Mouse (Mus musculus) olfactory bulb, adult 2 months (tissue): ENCODE measurements around the gene Dhx40. TPM values are rescaled to one million over a fixed set of nuclear protein-coding genes. Genes with fewer than 3 reads are reported as not detected.
"Not testable (repeated sequence)": the region's sequence is repeated elsewhere in the genome, so short reads cannot be mapped to it uniquely, and the experiment has no call there.

Experiments used
- H3K27ac ChIP-seq: fragments of 200-500 bp; 2 replicates; pipeline ENCODE4 v1.5.1; 2012; ENCODE audit warnings: low read depth, low read length; ENCODE audit not compliant: insufficient read depth
- H3K4me1 ChIP-seq: fragments of 200-500 bp; 2 replicates; pipeline ENCODE4 v1.6.1; 2012; ENCODE audit warnings: low read length; ENCODE audit not compliant: control insufficient read depth, insufficient read depth
- H3K4me3 ChIP-seq: fragments of 200-500 bp; 2 replicates; pipeline ENCODE4 v1.5.1; 2012; ENCODE audit warnings: mild to moderate bottlenecking, low read depth, low read length, moderate library complexity; ENCODE audit not compliant: insufficient read depth
- CTCF ChIP-seq: fragments of 200-500 bp; IDR thresholded peaks from 2 replicates; pipeline ENCODE4 v1.5.1; 2012; ENCODE audit warnings: low read depth, mild to moderate bottlenecking, low read length, moderate library complexity; ENCODE audit not compliant: insufficient read depth
- POLR2A ChIP-seq: fragments of 200-500 bp; IDR thresholded peaks from 2 replicates; pipeline ENCODE4 v1.6.1; 2012; ENCODE audit warnings: mild to moderate bottlenecking, low read depth, low read length, moderate library complexity; ENCODE audit not compliant: insufficient read depth
- WGBS: fragments of 180-500 bp; shearing (Covaris S2); methylation state at CpG from one replicate; pipeline ENCODE4 v1.1.7; 2018; 5-methylcytosine and 5-hydroxymethylcytosine counted together
- polyA plus RNA-seq: library from polyadenylated mRNA; stranded (reverse); fragments of >200 nt; gene quantifications from 2 replicates; pipeline ENCODE4 v1.2.4, GENCODE M21; 2012; ENCODE audit warnings: low replicate concordance; ENCODE audit not compliant: missing spikeins, insufficient read depth, insufficient read length

Dhx40 gene
- polyA plus RNA-seq, 1 experiment, result not detected

- no peak for TF ChIP-seq POLR2A
- no peak for TF ChIP-seq CTCF
- peaks cover 6% of the 10 kb centered on the region; the same call in 1 of the 2 replicates for H3K4me1 ChIP-seq
- no peak overlapping the region for H3K4me3 ChIP-seq
- WGBS, result 78% methylated on average over 5 of the region's 5 CpGs
- H3K27ac ChIP-seq, result no peak overlapping the region
Observed at GRCm38 (mm10) chr11:86741505-86741904, 66.0 kb downstream of the Dhx40 start.

- Histone ChIP-seq H3K4me1 (peaks cover 6% of the 10 kb centered on the region; the same call in 1 of the 2 replicates), H3K27ac (no peak overlapping the region), H3K4me3 (no peak overlapping the region)
- TF ChIP-seq CTCF (no peak), POLR2A (no peak)
- WGBS, result 84% methylated on average over 2 of the region's 2 CpGs
Observed at GRCm38 (mm10) chr11:86739470-86739869, 68.1 kb downstream of the Dhx40 start.

GRCm38 (mm10) chr11:86738956-86739355 lies 68.6 kb downstream of the Dhx40 start:
- TF ChIP-seq CTCF (no peak), POLR2A (no peak)
- H3K27ac ChIP-seq, result no peak overlapping the region
- peaks cover 6% of the 10 kb centered on the region; the same call in 1 of the 2 replicates for H3K4me1 ChIP-seq
- H3K4me3 ChIP-seq, result no peak overlapping the region
- WGBS, result 90% methylated on average over 1 of the region's 1 CpGs

- H3K27ac ChIP-seq, H3K4me1 ChIP-seq, H3K4me3 ChIP-seq: not testable (repeated sequence)
- 89% methylated on average over 1 of the region's 1 CpGs for WGBS
Observed at GRCm38 (mm10) chr11:86738308-86738707, 69.2 kb downstream of the Dhx40 start.

GRCm38 (mm10) chr11:86737301-86738000 lies 70.1 kb downstream of the Dhx40 start:
- 73% methylated on average over 8 of the region's 8 CpGs for WGBS
- TF ChIP-seq POLR2A (no peak), CTCF (no peak)
- H3K4me3 ChIP-seq, result no peak overlapping the region
- peaks cover 6% of the 10 kb centered on the region; the same call in 1 of the 2 replicates for H3K4me1 ChIP-seq
- H3K27ac ChIP-seq, result no peak overlapping the region

- peaks cover 2% of the 10 kb centered on the region; the same call in 1 of the 2 replicates for H3K4me1 ChIP-seq
- H3K27ac ChIP-seq, result no peak overlapping the region
- TF ChIP-seq CTCF (no peak), POLR2A (no peak)
- H3K4me3 ChIP-seq, result no peak overlapping the region
- whole genome bisulfite sequencing, result 62% methylated on average over 4 of the region's 4 CpGs
Observed at GRCm38 (mm10) chr11:86734993-86735392, 72.6 kb downstream of the Dhx40 start.

- Histone ChIP-seq H3K4me1 (peaks cover 2% of the 10 kb centered on the region; the same call in 1 of the 2 replicates), H3K27ac (peak overlapping the region; percentile 33; the same call in 1 of the 2 replicates), H3K4me3 (no peak overlapping the region)
- TF ChIP-seq POLR2A (no peak), CTCF (no peak)
- 56% methylated on average over 10 of the region's 10 CpGs for WGBS
Observed at GRCm38 (mm10) chr11:86734241-86734939, 73.2 kb downstream of the Dhx40 start.

GRCm38 (mm10) chr11:86731443-86731842 lies 76.1 kb downstream of the Dhx40 start:
- no peak overlapping the region for H3K4me3 ChIP-seq
- TF ChIP-seq POLR2A, result no peak
- TF ChIP-seq CTCF, result no peak
- H3K4me1 ChIP-seq, result no peaks in the 10 kb centered on the region
- WGBS, result 26% methylated on average over 2 of the region's 2 CpGs
- H3K27ac ChIP-seq, result peak overlapping the region; percentile 56; the same call in 1 of the 2 replicates

GRCm38 (mm10) chr11:86725607-86726006 lies 81.9 kb downstream of the Dhx40 start:
- TF ChIP-seq POLR2A (no peak), CTCF (no peak)

More at GRCm38 (mm10) chr11:86725607-86726006, 81.9 kb downstream of the Dhx40 start:
- Histone ChIP-seq H3K4me3 (no peak overlapping the region), H3K4me1 (no peaks in the 10 kb centered on the region), H3K27ac (no peak overlapping the region)
